Mouse (Mus musculus): ENCODE measurements at regions not wholly inside any gene's neighbourhood (a gene's known extent, or its start where the extent isn't known, plus 50 kb on each side); places are given as distances from the start of the nearest gene placed in this dataset.

GRCm38 (mm10) chr2:61476648-61477047, 101.7 kb upstream of the Tank start:
- TF ChIP-seq CTCF (IDR thresholded peaks at IDR 0.05; ENCODE audit: low read depth) (no peak), EP300 (IDR thresholded peaks at IDR 0.05; ENCODE audit: low read depth) (no peak)
